Mouse (Mus musculus): Measurements from ENCODE around the gene Gsg1l.

Gsg1l gene

GRCm38 (mm10) chr7:126031598-126032364 is 50.4 kb downstream of the Gsg1l start:
- DNase-seq (ENCODE audit: low read depth, low spot score) = no peak

- DNase-seq (ENCODE audit: low read depth, low spot score) = no peak
These were observed 54.8 kb downstream of the Gsg1l start for GRCm38 (mm10) chr7:126027410-126027809.

- DNase-seq (ENCODE audit: low read depth, low spot score) = no peak
These were observed 55.6 kb downstream of the Gsg1l start for GRCm38 (mm10) chr7:126026600-126026999.

GRCm38 (mm10) chr7:126019966-126020365 is 62.2 kb downstream of the Gsg1l start:
- no peak for DNase-seq (ENCODE audit: low read depth, low spot score)

- no peak for DNase-seq (ENCODE audit: low read depth, low spot score)
These were observed 62.9 kb downstream of the Gsg1l start for GRCm38 (mm10) chr7:126019321-126019720.

- DNase-seq (ENCODE audit: low read depth, low spot score) = no peak
These were observed 64.8 kb downstream of the Gsg1l start for GRCm38 (mm10) chr7:126017455-126017854.

- no peak for DNase-seq (ENCODE audit: low read depth, low spot score)
These were observed 69.7 kb downstream of the Gsg1l start for GRCm38 (mm10) chr7:126012325-126013021.

- DNase-seq (ENCODE audit: low read depth, low spot score) = no peak
These were observed 73.4 kb downstream of the Gsg1l start for GRCm38 (mm10) chr7:126008789-126009148.

GRCm38 (mm10) chr7:126008139-126008788 is 73.9 kb downstream of the Gsg1l start:
- DNase-seq (ENCODE audit: low read depth, low spot score) = no peak

- DNase-seq (ENCODE audit: low read depth, low spot score) = no peak
These were observed 74.9 kb downstream of the Gsg1l start for GRCm38 (mm10) chr7:126007132-126007910.

GRCm38 (mm10) chr7:126005274-126005673 is 76.9 kb downstream of the Gsg1l start:
- DNase-seq (ENCODE audit: low read depth, low spot score) = no peak

- DNase-seq (ENCODE audit: low read depth, low spot score) = no peak
These were observed 80.5 kb downstream of the Gsg1l start for GRCm38 (mm10) chr7:126001683-126002082.

GRCm38 (mm10) chr7:125999921-126000320 is 82.3 kb downstream of the Gsg1l start:
- no peak for DNase-seq (ENCODE audit: low read depth, low spot score)

- no peak for DNase-seq (ENCODE audit: low read depth, low spot score)
These were observed 86.1 kb downstream of the Gsg1l start for GRCm38 (mm10) chr7:125996151-125996550.

GRCm38 (mm10) chr7:125992356-125992891 is 89.8 kb downstream of the Gsg1l start:
- no peak for DNase-seq (ENCODE audit: low read depth, low spot score)

- no peak for DNase-seq (ENCODE audit: low read depth, low spot score)
These were observed 90.4 kb downstream of the Gsg1l start for GRCm38 (mm10) chr7:125991846-125992245.

- no peak for DNase-seq (ENCODE audit: low read depth, low spot score)
These were observed 92.2 kb downstream of the Gsg1l start for GRCm38 (mm10) chr7:125989969-125990368.

GRCm38 (mm10) chr7:125989489-125989888 is 92.7 kb downstream of the Gsg1l start:
- DNase-seq (ENCODE audit: low read depth, low spot score) = no peak

GRCm38 (mm10) chr7:125988326-125988725 is 93.9 kb downstream of the Gsg1l start:
- no peak for DNase-seq (ENCODE audit: low read depth, low spot score)

GRCm38 (mm10) chr7:125987117-125987516 is 95.1 kb downstream of the Gsg1l start:
- DNase-seq (ENCODE audit: low read depth, low spot score) = no peak

- no peak for DNase-seq (ENCODE audit: low read depth, low spot score)
These were observed 96.6 kb downstream of the Gsg1l start for GRCm38 (mm10) chr7:125985565-125985964.
